Mouse (Mus musculus): ENCODE measurements around the gene Ssx2ip. TPM values are rescaled to one million over a fixed set of nuclear protein-coding genes. Genes with fewer than 3 reads are reported as not detected.
"Not testable (repeated sequence)": the region's sequence is repeated elsewhere in the genome, so short reads cannot be mapped to it uniquely, and the experiment has no call there.

Ssx2ip gene
- total RNA-seq, 1 experiment from 2014 or later = 2.9 TPM

- ATAC-seq (replicated peaks; ENCODE audit: insufficient number of reproducible peaks, low FRiP score, low TSS enrichment, poor library complexity, severe bottlenecking) = no peak
These were observed 21.5 kb downstream of the Ssx2ip start for GRCm38 (mm10) chr3:146425902-146426301.

- no peak for ATAC-seq (replicated peaks; ENCODE audit: insufficient number of reproducible peaks, low FRiP score, low TSS enrichment, poor library complexity, severe bottlenecking)
These were observed 22.0 kb downstream of the Ssx2ip start for GRCm38 (mm10) chr3:146426489-146426888.

GRCm38 (mm10) chr3:146433063-146433462, 28.6 kb downstream of the Ssx2ip start:
- not testable (repeated sequence) for ATAC-seq (replicated peaks; ENCODE audit: insufficient number of reproducible peaks, low FRiP score, low TSS enrichment, poor library complexity, severe bottlenecking)

GRCm38 (mm10) chr3:146433681-146434350, 29.4 kb downstream of the Ssx2ip start:
- ATAC-seq (replicated peaks; ENCODE audit: insufficient number of reproducible peaks, low FRiP score, low TSS enrichment, poor library complexity, severe bottlenecking) = no peak

- no peak for ATAC-seq (replicated peaks; ENCODE audit: insufficient number of reproducible peaks, low FRiP score, low TSS enrichment, poor library complexity, severe bottlenecking)
These were observed 30.2 kb downstream of the Ssx2ip start for GRCm38 (mm10) chr3:146434686-146435085.

GRCm38 (mm10) chr3:146435533-146435932, 31.1 kb downstream of the Ssx2ip start:
- no peak for ATAC-seq (replicated peaks; ENCODE audit: insufficient number of reproducible peaks, low FRiP score, low TSS enrichment, poor library complexity, severe bottlenecking)

- no peak for ATAC-seq (replicated peaks; ENCODE audit: insufficient number of reproducible peaks, low FRiP score, low TSS enrichment, poor library complexity, severe bottlenecking)
These were observed 31.7 kb downstream of the Ssx2ip start for GRCm38 (mm10) chr3:146436114-146436513.

GRCm38 (mm10) chr3:146440011-146440410, 35.6 kb downstream of the Ssx2ip start:
- ATAC-seq (replicated peaks; ENCODE audit: insufficient number of reproducible peaks, low FRiP score, low TSS enrichment, poor library complexity, severe bottlenecking) = no peak

- no peak for ATAC-seq (replicated peaks; ENCODE audit: insufficient number of reproducible peaks, low FRiP score, low TSS enrichment, poor library complexity, severe bottlenecking)
These were observed 36.0 kb downstream of the Ssx2ip start for GRCm38 (mm10) chr3:146440422-146440821.

- ATAC-seq (replicated peaks; ENCODE audit: insufficient number of reproducible peaks, low FRiP score, low TSS enrichment, poor library complexity, severe bottlenecking) = no peak
These were observed 38.0 kb downstream of the Ssx2ip start for GRCm38 (mm10) chr3:146442484-146442883.

GRCm38 (mm10) chr3:146442936-146443335, 38.5 kb downstream of the Ssx2ip start:
- no peak for ATAC-seq (replicated peaks; ENCODE audit: insufficient number of reproducible peaks, low FRiP score, low TSS enrichment, poor library complexity, severe bottlenecking)

- no peak for ATAC-seq (replicated peaks; ENCODE audit: insufficient number of reproducible peaks, low FRiP score, low TSS enrichment, poor library complexity, severe bottlenecking)
These were observed 38.9 kb downstream of the Ssx2ip start for GRCm38 (mm10) chr3:146443380-146443779.

- ATAC-seq (replicated peaks; ENCODE audit: insufficient number of reproducible peaks, low FRiP score, low TSS enrichment, poor library complexity, severe bottlenecking) = peak; percentile 82
These were observed 40.4 kb downstream of the Ssx2ip start for GRCm38 (mm10) chr3:146444880-146445279.

- ATAC-seq (replicated peaks; ENCODE audit: insufficient number of reproducible peaks, low FRiP score, low TSS enrichment, poor library complexity, severe bottlenecking) = no peak
These were observed 42.7 kb downstream of the Ssx2ip start for GRCm38 (mm10) chr3:146447156-146447555.

GRCm38 (mm10) chr3:146447598-146447997, 43.2 kb downstream of the Ssx2ip start:
- ATAC-seq (replicated peaks; ENCODE audit: insufficient number of reproducible peaks, low FRiP score, low TSS enrichment, poor library complexity, severe bottlenecking) = no peak

- ATAC-seq (replicated peaks; ENCODE audit: insufficient number of reproducible peaks, low FRiP score, low TSS enrichment, poor library complexity, severe bottlenecking) = no peak
These were observed 43.9 kb downstream of the Ssx2ip start for GRCm38 (mm10) chr3:146448372-146448771.

- ATAC-seq (replicated peaks; ENCODE audit: insufficient number of reproducible peaks, low FRiP score, low TSS enrichment, poor library complexity, severe bottlenecking) = no peak
These were observed 44.5 kb downstream of the Ssx2ip start for GRCm38 (mm10) chr3:146448969-146449368.

- no peak for ATAC-seq (replicated peaks; ENCODE audit: insufficient number of reproducible peaks, low FRiP score, low TSS enrichment, poor library complexity, severe bottlenecking)
These were observed 45.4 kb downstream of the Ssx2ip start, which contains the start of gene Ctbs for GRCm38 (mm10) chr3:146449745-146450250. Ctbs (plus strand) TSS chr3:146449795.

- ATAC-seq (replicated peaks; ENCODE audit: insufficient number of reproducible peaks, low FRiP score, low TSS enrichment, poor library complexity, severe bottlenecking) = peak; percentile 94
These were observed 46.0 kb downstream of the Ssx2ip start for GRCm38 (mm10) chr3:146450371-146450841.

GRCm38 (mm10) chr3:146451375-146451774, 46.9 kb downstream of the Ssx2ip start:
- no peak for ATAC-seq (replicated peaks; ENCODE audit: insufficient number of reproducible peaks, low FRiP score, low TSS enrichment, poor library complexity, severe bottlenecking)

Measured in monocyte, adult 5-6 weeks (primary cell).